Mouse (Mus musculus) ES-E14 (cell line): ENCODE results near the gene Tmem236. TPM values are rescaled to one million over a fixed set of nuclear protein-coding genes. Genes with fewer than 3 reads are reported as not detected.
"Not testable (repeated sequence)": the region's sequence is repeated elsewhere in the genome, so short reads cannot be mapped to it uniquely, and the experiment has no call there.

Source experiments
- DNase-seq: peaks from one replicate; pipeline ENCODE4 v3.0.0-alpha.2; 2013; ENCODE audit warnings: low read depth, low spot score
- H3K27ac ChIP-seq: 2 replicates; pipeline ENCODE4 v1.5.1; 2012; ENCODE audit warnings: low read depth, mild to moderate bottlenecking, low read length, moderate library complexity, mixed read lengths; ENCODE audit not compliant: poor library complexity, insufficient read depth, severe bottlenecking
- H3K36me3 ChIP-seq: 2 replicates; pipeline ENCODE4 v1.6.1; 2012; ENCODE audit warnings: mild to moderate bottlenecking, low read length, moderate library complexity, mixed read lengths; ENCODE audit not compliant: control insufficient read depth, poor library complexity, insufficient read depth, severe bottlenecking
- H3K4me1 ChIP-seq, 2 experiments: fragments of 150-350 bp in 1 of 2; sonication (generic) in 1 of 2; 2 replicates each; pipeline ENCODE4 v1.6.1; 2012; ENCODE audit warnings: low read length in 2 of 2, mild to moderate bottlenecking in 1 of 2, mixed read lengths in 1 of 2; ENCODE audit not compliant: control insufficient read depth in 2 of 2, insufficient read depth in 2 of 2, poor library complexity in 1 of 2
- H3K4me3 ChIP-seq, 2 experiments: fragments of 150-350 bp in 1 of 2; sonication (generic) in 1 of 2; 2 replicates each; pipeline ENCODE4 v1.5.1; 2012; ENCODE audit warnings: low read length in 2 of 2, low read depth in 1 of 2, mild to moderate bottlenecking in 1 of 2, mixed read lengths in 1 of 2; ENCODE audit not compliant: insufficient read depth in 1 of 2, poor library complexity in 1 of 2, severe bottlenecking in 1 of 2
- H3K9ac ChIP-seq: 2 replicates; pipeline ENCODE4 v1.6.1; 2012; ENCODE audit warnings: low read depth, mild to moderate bottlenecking, low read length, mixed read lengths; ENCODE audit not compliant: poor library complexity, insufficient read depth, severe bottlenecking
- H3K9me3 ChIP-seq: fragments of 150-350 bp; sonication (generic); 2 replicates; pipeline ENCODE4 v1.6.1; 2012; ENCODE audit warnings: low read depth, mild to moderate bottlenecking, low read length; ENCODE audit not compliant: control insufficient read depth, insufficient read depth
- CHD2 ChIP-seq: IDR thresholded peaks from 2 replicates; pipeline ENCODE4 v1.6.1; 2014; ENCODE audit warnings: mild to moderate bottlenecking, low read depth, low read length, inconsistent platforms
- HCFC1 ChIP-seq: IDR thresholded peaks from 2 replicates; pipeline ENCODE4 v1.6.1; 2012; ENCODE audit warnings: low read length, inconsistent platforms, borderline replicate concordance; ENCODE audit not compliant: insufficient read depth
- MAFK ChIP-seq: IDR thresholded peaks from 2 replicates; pipeline ENCODE4 v1.6.1; 2014; ENCODE audit warnings: mild to moderate bottlenecking, low read depth, low read length, inconsistent platforms; ENCODE audit not compliant: insufficient read depth
- ZC3H11A ChIP-seq: IDR thresholded peaks from 2 replicates; pipeline ENCODE4 v1.6.1; 2012; ENCODE audit warnings: low read depth, mild to moderate bottlenecking, inconsistent platforms, low read length, borderline replicate concordance
- ZNF384 ChIP-seq: IDR thresholded peaks from 2 replicates; pipeline ENCODE4 v1.6.1; 2012; ENCODE audit warnings: low read depth, low read length, inconsistent platforms
- in situ Hi-C, 2 experiments: fragments of 600-800 bp; cut with MboI; formaldehyde crosslinking; loops; one replicate each; pipeline ENCODE4 v1.15.1; 2025; ENCODE audit warnings: low sequenced_read_pairs in 2 of 2, inconsistent platforms in 1 of 2; ENCODE audit not compliant: unreplicated experiment in 2 of 2
- total RNA-seq: library from RNA; depleted of rRNA; stranded (reverse); fragments of 300-350 nt; gene quantifications from 2 replicates; pipeline ENCODE4 v1.2.3, GENCODE M21; 2012

Gene Tmem236
- total RNA-seq, 1 experiment: not detected

DNA sequence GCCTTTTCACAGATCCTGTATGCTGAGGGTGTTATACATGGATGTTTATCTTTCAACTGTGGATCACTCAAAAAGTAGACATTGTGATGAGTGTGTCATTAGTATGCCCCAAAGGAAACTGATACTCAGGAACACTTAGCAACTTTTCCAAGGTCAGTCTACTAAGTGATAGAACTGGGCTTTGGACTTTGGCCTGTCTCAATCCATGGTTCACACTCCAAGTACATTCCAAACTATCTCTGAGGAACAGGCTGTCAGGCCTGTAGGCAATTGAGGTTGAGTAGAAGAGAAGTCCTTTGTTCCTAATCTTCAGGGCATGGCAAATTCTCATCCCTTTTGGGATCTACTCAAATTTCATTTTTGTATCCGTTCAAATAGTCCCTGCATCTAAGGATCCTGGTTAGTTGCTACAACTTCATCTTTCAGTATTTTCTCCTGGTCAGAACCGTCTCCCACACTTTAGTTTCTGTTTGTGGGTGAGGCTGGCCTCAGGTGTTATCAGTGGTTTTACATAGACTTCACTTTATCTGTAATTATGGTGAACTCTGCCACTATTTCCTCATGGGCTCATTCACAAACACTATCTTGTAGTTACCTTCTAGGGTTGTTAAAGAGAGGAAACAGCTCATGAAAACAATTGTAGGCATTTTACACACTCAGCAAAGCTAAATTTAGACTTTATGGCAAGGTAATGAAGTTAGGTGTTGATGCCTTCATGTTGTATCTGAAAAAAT, 2.3 kb downstream of the Tmem236 start:
- Histone ChIP-seq H3K4me1 (no peaks in the 10 kb centered on the region), H3K9ac (no peak overlapping the region), H3K27ac (no peak overlapping the region), H3K9me3 (no peaks in the 10 kb centered on the region), H3K4me3 (no peak overlapping the region), H3K36me3 (no peaks in the 10 kb centered on the region)
- in situ Hi-C loops: no loop called here
- DNase-seq: no peak
- TF ChIP-seq CHD2: no peak
- no peak for TF ChIP-seq HCFC1
- TF ChIP-seq ZNF384: no peak
- no peak for TF ChIP-seq ZC3H11A
- TF ChIP-seq MAFK: no peak

DNA sequence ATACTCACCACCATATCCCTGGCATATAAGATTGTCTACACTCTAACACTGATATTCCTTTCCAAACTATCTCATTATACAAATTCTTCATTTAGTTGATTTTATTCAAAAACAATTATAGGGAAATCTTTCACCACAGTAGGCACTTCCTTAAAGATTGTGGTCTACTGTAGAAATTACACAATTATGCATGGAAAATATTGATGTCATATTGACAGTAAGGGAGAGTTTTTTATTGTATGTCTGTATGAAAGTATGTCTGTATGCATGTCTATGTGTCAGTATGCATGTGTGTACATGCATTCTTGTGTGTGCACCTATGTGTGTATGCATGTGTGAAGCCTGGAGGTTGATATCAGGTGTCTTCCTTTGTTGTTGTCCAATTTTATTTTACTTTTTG, 10.1 kb downstream of the Tmem236 start:
- Histone ChIP-seq H3K9ac (no peak overlapping the region), H3K9me3 (no peaks in the 10 kb centered on the region), H3K27ac (no peak overlapping the region), H3K4me1 (no peaks in the 10 kb centered on the region), H3K4me3 (no peak overlapping the region), H3K36me3 (no peaks in the 10 kb centered on the region)
- in situ Hi-C loops: no loop called here
- DNase-seq: no peak
- TF ChIP-seq ZC3H11A: no peak
- TF ChIP-seq ZNF384: no peak
- no peak for TF ChIP-seq HCFC1
- TF ChIP-seq CHD2: no peak
- TF ChIP-seq MAFK: no peak

DNA sequence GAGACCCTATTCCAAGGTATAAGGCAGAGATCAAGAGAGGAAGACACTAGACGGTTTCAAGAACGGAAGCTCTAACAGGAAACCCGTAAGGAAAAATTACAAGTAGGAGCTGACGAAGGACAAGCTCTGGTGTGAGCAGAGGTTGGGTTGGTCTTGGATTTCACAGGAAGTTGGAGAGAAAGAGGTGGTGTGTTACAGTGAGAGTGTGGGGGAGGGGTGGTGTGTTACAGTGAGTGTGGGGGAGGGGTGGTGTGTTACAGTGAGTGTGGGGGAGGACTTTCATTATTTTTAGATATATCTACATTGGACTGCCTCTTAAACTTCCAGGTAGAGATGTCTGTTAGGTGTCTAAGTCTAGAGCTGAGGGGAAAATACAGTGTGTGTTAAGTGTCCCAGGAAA, 16.4 kb downstream of the Tmem236 start:
- Histone ChIP-seq H3K36me3 (no peaks in the 10 kb centered on the region), H3K9ac (no peak overlapping the region), H3K4me1 (no peaks in the 10 kb centered on the region), H3K27ac (no peak overlapping the region), H3K9me3 (no peaks in the 10 kb centered on the region), H3K4me3 (no peak overlapping the region)
- DNase-seq: no peak
- TF ChIP-seq CHD2 (no peak), HCFC1 (no peak), ZNF384 (no peak), MAFK (no peak), ZC3H11A (no peak)
- in situ Hi-C loops: no loop called here

DNA sequence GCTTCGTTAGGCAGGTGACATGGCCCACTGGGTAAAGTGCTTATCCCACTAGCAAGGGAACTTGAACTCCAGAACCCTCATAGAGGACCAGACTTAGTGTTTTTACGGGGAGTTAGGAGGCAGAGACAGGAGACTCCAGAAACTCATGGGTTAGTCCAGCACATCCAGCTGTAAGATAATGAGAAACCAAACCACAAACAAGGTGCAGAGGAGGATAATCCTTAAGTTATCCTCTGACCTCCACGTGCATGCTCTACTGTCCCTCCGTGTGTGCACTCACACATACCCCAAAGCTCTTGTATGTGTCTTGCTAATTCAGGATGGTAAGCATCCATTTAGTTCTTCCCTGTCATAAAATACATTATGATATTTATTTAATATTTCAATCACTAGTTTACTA, 17.3 kb downstream of the Tmem236 start:
- Histone ChIP-seq H3K36me3 (no peaks in the 10 kb centered on the region), H3K9ac (no peak overlapping the region), H3K4me3 (no peak overlapping the region), H3K4me1 (no peaks in the 10 kb centered on the region), H3K9me3 (no peaks in the 10 kb centered on the region), H3K27ac (no peak overlapping the region)
- DNase-seq: no peak
- in situ Hi-C loops: no loop called here
- TF ChIP-seq CHD2 (no peak), ZC3H11A (no peak), HCFC1 (no peak), ZNF384 (no peak), MAFK (no peak)

DNA sequence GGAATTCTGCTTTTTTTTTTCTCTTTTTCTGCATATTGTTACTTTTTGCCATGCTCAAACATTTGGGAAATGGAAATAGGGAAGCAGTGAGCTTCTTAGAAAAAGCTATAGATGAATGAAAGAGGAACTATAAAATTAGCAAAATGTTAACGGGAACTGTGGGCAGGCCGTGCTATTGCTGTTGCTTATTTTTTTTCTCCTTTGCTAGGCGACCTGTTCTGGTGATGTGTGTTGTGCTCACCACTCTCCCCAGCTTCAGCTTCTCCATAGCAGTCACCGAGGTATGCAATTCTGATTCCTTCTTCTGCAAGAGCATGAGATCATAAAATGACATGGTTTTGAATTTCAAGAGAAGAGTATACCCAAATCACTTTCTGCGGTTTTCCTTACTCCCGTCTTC, 17.7 kb downstream of the Tmem236 start:
- TF ChIP-seq CHD2 (no peak), MAFK (no peak), ZC3H11A (no peak), ZNF384 (no peak)
- Histone ChIP-seq H3K4me3 (no peak overlapping the region), H3K9ac (no peak overlapping the region), H3K27ac (no peak overlapping the region), H3K36me3 (no peaks in the 10 kb centered on the region), H3K9me3 (no peaks in the 10 kb centered on the region), H3K4me1 (no peaks in the 10 kb centered on the region)
- in situ Hi-C loops: no loop called here
- DNase-seq: no peak

DNA sequence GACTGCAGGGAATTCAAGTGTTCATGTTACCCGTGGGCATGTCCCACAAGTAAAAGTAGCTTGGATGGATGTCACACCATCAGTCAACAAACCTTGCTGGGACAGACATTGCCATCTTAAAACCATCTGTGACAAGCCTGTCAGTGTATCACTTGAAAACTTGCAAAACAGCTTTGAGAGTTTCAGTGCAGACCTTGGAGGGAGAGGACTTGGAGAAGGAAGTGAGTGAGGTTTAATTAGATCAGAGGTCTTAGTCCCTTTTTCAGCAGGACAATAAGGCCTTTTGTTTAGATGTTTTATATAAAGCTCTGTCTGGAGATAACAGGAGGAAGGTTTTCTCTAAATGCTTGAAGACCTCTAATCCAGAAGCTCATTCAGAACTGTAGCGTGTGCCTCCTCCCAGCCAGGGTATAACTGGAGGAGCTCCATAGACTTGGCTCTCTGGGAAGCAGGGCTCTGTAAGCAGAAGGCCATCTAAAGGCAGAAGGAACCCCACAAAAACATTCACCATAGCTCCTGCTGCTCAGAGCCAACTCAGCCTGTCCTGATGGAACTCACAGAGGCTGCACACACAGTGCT, 24.1 kb downstream of the Tmem236 start:
- H3K9ac ChIP-seq, DNase-seq, H3K4me1 ChIP-seq, H3K36me3 ChIP-seq, in situ Hi-C loops, H3K4me3 ChIP-seq, H3K27ac ChIP-seq, H3K9me3 ChIP-seq: not testable (repeated sequence)
